Mouse (Mus musculus): Measurements from ENCODE around the gene Gm28372.

The Gm28372 gene

DNA sequence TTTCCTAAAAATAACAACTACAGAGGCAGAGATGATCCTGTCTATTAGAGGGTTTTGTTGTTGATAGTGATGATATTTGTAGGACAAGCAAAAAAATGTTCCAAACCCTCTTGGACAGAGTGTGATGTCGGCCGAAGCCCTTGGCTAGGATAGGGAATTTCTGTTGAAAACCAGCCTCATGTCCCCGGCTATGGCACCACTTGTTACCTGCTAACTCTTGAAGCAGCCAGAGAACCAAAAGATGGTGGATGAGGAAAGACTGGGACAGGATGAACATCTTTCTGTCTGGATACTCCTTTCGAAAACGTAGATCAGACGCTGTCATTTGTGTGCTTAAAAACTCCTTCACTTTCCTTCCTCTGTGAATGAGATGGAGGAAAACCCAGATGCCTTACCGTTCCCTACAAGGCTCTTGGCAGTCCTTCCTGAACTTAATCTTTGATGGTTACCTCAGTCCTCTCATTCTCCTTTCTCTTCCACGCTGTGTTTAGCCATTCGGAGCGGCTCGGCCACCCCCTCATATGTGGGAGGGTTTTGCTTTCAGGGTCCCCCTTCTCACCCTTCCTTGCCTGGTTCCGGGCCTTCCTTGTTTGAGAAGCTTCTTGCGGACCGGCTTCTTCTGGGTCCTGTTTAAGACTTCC is 46.2 kb downstream of the Gm28372 start:
- DNase-seq (ENCODE audit: low spot score in 2 of 2), result no peak

DNA sequence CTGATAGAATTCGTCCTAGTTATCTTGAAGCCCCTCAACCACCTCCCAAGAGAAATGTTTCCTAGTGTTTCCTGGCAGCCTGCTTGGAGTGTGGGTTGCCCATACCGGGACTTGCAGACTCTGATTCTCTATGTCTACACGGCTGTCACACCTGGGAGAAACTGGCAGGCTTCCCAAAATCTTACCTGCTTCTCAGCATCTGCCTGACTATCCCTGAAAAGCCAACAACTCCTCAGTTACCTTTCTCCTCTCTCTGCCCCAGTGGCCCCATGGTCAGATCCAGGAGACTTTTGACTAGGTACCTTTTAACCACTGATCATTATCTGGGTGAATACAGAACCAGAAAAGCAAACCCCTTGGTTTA is 46.7 kb downstream of the Gm28372 start:
- DNase-seq (ENCODE audit: low spot score in 2 of 2), result no peak

DNA sequence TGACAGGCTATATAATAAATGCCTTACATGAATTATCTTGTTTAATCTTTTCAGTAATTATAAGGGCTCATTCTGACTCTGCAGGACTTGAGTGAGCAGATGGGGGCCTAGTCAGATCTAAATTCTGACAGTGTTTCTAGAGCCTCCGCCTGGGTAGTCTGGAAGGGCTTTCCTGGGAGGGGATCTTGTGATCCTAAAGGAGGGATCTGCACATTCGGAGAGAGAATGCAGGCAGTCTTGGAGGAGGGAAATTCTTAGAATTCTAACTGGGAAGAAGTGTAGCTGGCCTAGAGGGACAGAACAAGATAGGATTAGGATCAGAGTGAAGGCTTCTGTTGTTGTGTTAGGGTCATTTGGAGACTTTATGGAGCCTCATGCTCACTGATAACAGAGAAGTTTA is 47.2 kb downstream of the Gm28372 start:
- no peak for DNase-seq (ENCODE audit: low spot score in 2 of 2)

DNA sequence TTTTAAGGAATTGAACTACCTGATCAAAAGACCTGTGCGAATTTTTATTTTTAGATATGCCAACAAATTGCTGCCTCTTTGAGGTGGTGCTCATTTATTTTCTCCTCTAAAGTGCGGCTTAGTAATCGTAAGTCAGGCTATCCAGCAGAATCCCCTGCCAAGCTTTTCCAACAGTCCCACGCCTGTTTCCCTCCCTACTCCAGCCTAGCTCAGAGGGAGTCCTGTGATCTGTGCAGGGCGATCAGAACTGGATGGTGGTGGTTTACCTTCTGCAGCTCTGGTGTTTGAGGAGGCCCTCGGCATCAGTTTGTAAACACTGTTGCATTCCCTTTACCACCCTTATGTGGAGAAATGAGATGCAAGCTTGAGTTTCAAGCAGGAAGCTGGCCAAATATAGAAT is 48.4 kb downstream of the Gm28372 start:
- no peak for DNase-seq (ENCODE audit: low spot score in 2 of 2)

DNA sequence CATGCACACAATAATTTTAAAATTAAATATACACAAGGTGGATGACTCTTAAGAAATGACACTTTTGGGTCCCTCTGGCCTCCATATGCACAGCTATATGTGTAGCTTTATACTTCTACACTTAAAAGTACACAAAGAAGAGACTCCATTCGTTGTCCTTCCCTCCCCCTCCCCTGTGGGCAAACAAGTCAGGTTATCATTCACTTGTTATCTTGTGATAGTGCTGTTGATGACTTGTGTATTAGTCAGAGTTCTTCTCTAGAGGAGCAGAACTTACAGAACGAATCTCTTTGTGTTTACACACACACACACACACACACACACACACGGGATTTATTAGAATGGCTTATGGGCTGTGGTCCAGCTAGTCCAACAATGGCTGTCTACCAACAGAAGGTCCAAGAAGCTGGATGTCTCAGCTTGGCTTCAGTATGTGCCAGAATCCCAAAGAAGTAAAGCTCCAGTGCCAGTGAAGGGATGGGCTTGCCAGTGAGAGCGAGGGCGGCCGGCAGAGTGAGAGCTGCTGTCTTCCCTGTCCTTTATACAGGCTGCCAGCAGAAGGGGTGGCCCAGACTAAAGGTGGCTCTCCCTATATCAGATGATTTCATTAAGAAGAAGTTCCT is 49.8 kb downstream of the Gm28372 start:
- DNase-seq (ENCODE audit: low spot score in 2 of 2), result no peak

Data from frontal cortex, postnatal 25 days (tissue).